Mouse (Mus musculus) ES-E14 (cell line): ENCODE measurements around the gene Fam187b.

Experiments
- CHD2 ChIP-seq: IDR thresholded peaks from 2 replicates; pipeline ENCODE4 v1.6.1; 2014; ENCODE audit warnings: mild to moderate bottlenecking, low read depth, low read length, inconsistent platforms
- ZC3H11A ChIP-seq: IDR thresholded peaks from 2 replicates; pipeline ENCODE4 v1.6.1; 2012; ENCODE audit warnings: low read depth, mild to moderate bottlenecking, inconsistent platforms, low read length, borderline replicate concordance
- ZNF384 ChIP-seq: IDR thresholded peaks from 2 replicates; pipeline ENCODE4 v1.6.1; 2012; ENCODE audit warnings: low read depth, low read length, inconsistent platforms

DNA sequence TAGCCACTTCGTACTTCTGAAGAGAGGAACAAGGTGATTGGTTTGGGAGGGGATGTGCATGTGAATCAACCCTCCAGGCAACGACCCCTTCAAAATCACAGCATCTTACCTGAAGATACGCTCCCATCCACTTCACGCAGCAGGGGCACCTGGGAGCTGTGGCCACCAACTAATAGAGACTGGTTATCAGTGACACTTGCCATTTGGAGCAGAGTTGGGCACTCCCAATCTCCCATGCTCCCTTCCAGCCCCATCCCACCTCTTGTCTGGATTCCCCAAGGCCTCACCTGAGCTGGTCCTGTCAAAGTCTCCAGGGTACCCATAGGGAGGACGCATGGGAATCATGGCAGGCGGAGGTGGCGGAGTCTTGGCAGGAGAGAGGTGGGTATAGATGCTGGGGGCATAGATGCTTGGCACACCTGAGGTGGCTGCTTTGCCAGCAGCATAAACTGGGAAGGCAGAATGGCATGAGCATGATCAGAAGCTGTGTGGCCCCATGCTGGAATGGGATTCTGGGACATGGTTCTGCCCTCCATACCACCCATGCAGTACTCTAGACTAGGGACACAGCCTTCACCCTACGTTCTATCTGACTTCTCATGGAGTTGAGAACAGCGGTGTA, 14.6 kb upstream of the Fam187b start:
- no peak for TF ChIP-seq ZC3H11A
- no peak for TF ChIP-seq ZNF384
- TF ChIP-seq CHD2: no peak
